Mouse (Mus musculus) hematopoietic stem cell, adult 5-6 weeks (primary cell): ENCODE measurements around the gene Cds1. TPM values are rescaled to one million over a fixed set of nuclear protein-coding genes. Genes with fewer than 3 reads are reported as not detected.

Experiments used
- ATAC-seq, 2 experiments: fragments of 125-278 bp in 1 of 2; replicated peaks in 1 of 2; 2 replicates each; pipeline ENCODE4 v1.8.0; 2016 to 2017; ENCODE audit warnings: inconsistent platforms in 2 of 2, mild to moderate bottlenecking in 2 of 2, moderate number of reproducible peaks in 2 of 2, low read depth in 1 of 2, moderate TSS enrichment in 1 of 2; ENCODE audit not compliant: low FRiP score in 2 of 2, poor library complexity in 2 of 2, severe bottlenecking in 2 of 2, insufficient read depth in 1 of 2, low TSS enrichment in 1 of 2
- total RNA-seq: library from RNA; stranded (forward); fragments of 172-1452, 232-1000 nt; gene quantifications from 2 replicates; pipeline ENCODE4 v1.2.3, GENCODE M21; 2017

The Cds1 gene
- total RNA-seq, 1 experiment from 2014 or later: 16.2 TPM

DNA sequence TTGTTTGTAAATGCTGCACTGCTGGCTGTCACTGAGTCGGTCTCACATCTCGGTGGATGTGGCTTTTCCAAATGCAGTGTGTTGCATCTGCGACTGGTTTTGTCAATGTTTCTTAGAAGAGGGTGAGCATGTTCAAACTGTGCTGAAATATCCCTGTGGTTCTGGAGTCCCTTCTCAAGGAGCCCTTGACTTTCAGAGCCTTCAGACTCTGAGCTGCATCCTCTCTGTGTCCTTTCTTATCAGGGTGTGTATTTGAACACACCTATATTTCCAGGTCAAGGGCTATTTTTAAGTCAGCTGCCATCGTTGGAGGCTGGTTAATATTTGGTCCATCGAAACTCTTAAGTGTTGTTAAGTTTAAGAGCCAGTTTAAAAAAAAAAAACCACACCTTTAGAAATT, 2.2 kb downstream of the Cds1 start:
- ATAC-seq: no peak

DNA sequence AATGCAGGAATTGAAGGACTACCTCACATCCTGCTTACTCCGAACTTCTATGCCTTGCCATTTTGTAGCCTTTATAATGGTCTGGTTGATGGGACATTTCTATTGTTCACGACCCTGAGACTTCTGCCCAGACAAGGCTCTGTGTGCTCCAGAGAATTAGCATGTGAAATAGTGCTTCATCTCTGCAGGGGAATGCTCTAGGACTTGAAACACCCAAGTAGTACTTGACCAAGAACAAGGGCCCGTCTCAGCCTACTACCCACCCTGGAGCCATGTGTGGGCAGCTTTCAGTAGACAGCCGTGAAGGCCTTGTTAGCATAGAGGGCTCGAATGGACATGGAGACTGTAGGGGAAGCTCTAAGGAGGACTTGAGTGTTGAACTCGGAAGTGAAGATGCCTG, 2.6 kb downstream of the Cds1 start:
- no peak for ATAC-seq

DNA sequence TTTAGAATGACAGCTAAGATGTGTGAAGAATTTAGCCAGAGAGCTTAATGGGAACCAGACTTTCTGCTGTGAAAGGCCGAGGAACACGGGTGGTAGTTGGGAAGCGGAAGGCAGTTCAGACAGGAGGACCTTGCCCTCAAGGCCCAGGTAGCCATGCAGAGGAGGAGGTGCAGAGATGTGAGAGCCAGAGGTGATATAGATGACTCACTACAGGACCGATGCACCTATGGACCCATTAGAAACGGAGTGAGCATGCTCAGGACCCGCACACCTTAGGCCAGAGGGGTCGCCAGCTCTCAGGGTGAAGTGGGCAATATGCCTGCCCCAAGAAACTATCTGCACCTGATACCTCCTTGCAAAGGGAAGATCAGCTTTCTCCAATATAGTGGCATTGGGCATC, 3.6 kb downstream of the Cds1 start:
- ATAC-seq: no peak

DNA sequence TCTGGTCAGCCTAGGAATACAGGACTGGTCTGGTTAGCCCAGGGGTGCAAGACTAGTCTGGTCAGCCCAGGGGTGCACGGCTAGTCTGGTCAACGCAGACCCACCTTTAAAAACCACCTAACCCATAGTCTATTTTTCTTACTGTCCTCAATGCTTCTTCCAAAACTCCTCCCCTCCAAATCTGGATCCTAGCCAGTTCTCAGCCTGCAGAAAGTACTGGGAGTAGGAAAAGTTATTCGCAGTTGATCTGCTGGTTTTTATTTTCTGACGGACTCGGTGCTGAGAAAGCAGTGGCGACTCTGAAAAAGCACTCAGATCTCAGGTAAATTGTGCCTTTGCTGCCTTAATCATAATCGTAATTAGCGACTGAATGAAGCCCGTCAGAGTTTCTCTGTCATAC, 7.7 kb downstream of the Cds1 start:
- no peak for ATAC-seq

DNA sequence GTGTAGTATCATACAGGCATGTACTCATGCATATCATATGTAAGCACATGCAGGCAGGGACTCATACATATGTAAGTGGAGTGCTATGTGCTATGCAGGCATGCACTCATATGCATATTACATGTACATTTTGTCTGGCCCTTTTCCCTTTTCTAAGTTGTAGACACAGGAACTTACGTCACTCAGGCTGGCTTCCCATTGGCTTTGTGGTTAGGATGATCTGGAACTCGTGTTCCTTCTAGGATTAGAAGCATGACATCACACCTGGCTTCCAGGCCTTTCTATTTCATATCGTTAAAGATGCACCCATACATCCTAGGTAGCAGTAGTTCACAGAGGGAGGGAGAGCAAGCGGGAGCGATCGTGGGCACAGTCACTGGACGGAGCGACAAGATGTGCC, 10.3 kb downstream of the Cds1 start:
- ATAC-seq: no peak

DNA sequence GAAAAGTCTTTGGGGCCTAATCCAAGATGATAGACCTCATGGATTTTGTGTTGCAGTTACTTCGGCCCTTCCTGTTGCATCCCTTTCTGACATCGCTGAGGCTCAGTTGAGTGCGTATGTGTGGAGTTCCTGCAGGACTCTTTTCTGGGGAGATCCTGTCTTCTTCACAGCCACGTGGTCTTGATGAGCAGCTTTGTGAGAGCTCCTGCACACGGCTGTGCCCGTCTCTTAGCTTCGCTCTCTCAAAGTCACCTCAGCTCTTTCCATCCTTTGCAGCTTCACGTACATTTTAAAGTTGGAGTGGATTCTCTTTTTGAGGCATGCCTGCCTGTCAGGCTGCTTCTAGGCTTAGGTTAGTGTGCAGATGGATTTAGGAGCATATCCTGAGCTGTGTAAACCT, 11.6 kb downstream of the Cds1 start:
- ATAC-seq: no peak

DNA sequence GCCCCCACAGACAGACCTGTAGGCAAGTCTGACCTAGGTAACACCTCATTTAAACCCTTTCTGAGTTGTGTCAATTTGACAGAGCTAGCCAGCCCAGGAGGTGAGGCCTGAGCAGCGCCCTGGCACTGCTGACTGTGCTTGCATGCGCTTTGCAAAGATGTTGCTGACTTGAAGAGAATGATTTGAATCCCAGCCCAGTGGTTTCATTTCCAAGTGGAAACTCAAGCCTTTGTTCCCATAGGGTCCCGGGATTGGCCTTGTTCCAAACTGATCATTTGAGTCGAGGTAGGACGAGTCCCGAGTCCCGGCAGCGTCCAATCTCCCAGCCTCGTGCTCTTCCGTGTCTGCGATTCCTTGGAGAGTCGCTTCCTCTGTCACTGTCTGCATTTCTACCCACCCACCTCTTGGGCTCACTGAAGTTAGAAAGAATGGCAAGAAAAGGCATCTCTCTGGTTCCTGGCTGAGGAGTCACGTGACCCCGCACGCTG, 14.5 kb downstream of the Cds1 start:
- no peak for ATAC-seq

DNA sequence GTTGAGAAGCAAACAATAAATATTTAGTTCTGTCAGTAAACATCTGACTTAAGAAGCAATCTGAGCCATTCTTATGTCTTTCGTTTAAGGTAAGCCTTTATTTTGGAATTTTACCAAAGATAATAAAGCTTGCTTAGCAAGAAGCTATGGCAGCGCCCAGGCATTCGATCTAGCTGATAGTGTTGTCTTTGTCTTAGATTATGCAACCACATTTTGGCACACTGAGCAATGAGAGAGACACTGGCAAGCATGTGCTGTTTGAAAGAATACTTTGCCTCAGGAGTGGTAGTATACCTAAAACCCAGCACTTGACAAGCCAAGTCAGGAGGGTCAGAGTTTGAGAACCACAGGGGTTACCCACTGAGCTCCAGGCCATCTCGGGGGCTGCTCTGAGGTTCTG, 16.0 kb downstream of the Cds1 start:
- ATAC-seq: no peak

DNA sequence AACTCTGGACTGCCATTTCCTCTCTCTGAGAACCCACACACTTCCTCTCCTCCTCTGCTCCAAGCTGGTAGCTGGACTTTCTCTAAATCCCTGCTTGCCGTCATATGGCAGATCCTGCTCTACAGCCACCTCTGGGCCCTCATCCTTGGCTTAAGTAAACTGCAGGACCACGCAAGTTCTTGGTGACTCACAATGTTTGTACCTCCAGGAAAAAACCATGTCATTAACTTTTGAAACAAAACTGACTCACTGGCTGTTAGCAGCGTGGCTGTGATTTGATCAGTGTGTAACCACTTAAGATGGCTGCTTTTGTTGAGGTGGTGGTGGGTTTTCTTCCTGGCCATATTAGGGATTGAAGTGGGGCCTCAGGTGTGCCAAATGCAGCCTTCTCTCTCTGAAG, 19.4 kb downstream of the Cds1 start:
- no peak for ATAC-seq

DNA sequence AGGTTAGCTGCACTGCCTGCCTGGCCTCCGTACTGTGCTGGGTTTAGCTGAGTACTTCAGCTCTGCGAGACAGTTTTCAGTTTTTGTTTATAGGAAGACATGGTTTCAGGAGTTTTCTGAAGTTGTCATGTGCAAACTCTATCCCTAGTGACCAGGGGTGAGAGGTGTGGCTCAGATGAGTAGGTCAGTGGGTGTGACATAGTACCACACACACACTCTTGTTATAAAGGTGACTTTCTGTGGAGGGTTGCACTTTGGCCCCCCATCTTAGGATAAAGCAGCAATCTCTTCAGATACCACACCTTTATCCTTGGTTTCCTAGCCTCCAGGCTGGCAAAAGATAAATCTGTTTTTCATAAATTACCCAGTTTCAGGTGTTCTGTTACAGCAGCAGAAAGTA, 19.9 kb downstream of the Cds1 start:
- ATAC-seq: no peak

DNA sequence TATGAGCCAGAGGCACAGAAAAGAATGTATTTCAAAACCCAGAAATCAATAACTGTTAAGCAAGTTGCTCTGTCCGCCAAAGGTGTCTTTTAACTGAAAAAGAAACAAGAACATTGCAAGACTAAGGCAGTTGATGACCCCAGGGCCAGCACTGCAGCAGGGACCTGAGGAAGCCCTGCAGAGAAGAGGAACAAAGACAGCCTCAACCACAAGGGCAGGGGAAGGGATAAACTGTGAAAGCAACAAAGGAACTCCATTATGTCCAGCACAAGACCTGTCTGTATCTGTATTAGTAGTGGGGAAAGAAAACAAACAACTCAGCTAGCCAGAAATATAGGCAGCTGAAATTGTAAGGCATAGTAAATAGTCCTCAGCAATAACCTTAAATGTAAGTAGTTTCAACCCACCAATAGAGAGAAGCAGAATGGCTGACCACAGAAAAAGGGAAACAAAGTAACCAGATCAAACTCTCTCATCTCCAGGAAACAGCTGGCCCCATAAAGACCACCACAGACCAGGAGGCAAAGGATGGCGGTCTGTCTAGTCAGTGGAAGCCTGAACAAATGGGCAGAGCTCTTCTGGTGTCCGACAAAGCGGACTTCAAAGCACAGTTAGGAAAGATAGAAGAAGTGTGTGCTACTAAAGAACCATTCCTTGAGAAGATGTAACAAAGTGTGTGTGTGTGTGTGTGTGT, 21.1 kb downstream of the Cds1 start:
- ATAC-seq: peak; percentile 88

DNA sequence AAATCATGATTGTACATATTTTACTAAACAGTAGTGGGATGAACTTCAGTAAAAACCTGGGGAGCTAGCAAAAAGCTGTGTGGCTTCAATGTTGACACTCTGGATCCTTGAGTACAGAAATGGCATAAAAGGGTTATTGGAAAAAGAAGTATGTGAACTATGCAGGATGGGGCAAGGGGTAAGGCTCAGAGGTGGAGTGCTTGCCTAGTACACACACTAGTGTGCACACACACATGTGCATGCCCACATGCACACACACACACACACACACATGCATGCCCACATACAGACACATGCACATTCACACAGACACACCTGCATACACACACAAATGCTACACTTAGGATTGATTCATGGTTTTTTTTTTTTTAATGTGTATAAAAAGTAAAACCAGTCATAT, 24.8 kb downstream of the Cds1 start:
- no peak for ATAC-seq

DNA sequence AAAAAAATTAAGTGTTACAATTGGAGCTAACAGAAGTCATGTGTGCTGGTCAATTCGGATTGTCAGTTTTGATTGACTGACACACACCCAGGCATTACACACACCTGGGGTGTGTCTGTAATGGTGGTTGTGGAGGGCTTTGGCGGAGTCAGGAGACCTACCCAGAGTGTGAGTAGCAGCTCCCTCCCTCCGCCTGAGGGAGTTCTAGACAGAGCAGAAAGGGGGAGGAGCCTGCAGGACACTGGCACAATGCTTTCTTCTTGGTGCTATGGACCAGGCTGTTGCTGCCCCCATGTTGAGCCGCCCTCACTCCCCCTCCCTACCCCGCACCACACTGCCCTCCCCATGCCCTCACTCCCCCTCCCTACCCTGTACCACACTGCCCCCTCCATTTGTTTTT, 25.6 kb downstream of the Cds1 start:
- ATAC-seq: no peak

DNA sequence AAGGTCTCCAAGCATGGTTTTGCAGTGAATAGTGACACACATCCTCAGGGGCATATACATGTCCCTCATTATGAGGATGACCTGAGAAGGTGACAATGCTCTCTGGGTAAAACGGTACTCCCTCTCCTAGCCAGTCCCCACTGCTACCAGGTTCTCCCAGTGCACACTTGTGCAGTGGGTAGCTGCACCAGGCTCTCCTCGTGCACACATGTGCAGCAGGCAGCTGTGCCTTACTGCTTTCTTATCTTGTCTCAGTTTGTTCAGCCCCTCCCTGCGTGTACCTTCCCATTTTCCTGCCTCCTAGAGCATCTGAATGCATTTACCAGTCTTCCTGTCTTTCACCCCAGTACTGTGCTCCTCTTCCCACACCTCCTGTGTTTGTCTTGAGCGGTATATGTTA, 27.7 kb downstream of the Cds1 start:
- ATAC-seq: no peak; a peak in 1 of 4 replicates

DNA sequence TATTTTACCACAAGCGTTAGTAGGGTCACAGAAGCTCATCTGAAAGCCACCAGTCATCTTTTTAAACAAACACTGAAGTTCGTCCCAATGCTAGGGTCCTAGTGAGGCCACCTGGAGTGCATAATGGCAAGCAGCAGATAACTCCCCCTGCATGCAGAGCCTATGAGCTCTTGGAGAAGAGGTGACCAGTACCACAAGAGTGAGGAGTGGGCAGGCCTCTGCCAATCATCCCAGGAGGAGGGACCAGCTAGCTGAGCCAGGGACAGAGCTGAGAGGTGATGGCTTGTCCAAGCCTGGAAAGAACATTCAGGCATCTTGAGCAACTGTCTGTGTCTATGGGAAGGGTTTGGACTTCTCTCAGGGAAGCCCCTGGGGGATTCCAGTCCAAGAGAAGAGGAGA, 37.0 kb downstream of the Cds1 start:
- ATAC-seq: no peak

DNA sequence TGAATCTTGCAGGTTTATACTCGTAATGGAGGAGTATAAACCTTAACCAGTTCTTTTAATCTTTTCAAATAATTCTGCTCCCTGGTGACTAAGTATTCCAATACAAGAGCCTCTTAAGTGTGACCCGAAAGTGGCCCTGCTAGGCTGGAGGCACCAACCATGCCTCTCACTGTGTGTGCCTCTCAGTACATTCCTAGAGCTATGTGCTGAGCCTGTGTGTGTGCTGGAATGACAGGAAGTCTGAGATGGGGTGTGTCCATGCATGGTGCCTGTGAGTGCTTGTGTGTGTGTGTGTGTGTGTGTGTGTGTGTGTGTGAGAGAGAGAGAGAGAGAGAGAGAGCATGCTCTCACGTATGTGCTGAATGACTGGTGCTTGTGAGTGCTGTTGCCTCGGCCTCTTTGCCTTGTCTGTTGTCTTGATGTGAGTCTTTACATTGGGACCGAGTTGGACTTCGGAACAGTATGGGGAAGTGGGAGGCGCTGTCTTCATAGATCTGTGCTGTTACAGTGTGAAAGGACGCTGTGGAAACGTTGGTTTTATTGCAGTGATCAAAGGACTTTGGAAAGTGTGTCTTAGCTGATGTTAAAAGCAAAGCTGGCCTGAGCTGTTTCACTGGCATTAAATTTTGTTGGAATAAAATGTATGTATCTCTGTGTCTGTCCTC, 37.6 kb downstream of the Cds1 start:
- no peak for ATAC-seq

DNA sequence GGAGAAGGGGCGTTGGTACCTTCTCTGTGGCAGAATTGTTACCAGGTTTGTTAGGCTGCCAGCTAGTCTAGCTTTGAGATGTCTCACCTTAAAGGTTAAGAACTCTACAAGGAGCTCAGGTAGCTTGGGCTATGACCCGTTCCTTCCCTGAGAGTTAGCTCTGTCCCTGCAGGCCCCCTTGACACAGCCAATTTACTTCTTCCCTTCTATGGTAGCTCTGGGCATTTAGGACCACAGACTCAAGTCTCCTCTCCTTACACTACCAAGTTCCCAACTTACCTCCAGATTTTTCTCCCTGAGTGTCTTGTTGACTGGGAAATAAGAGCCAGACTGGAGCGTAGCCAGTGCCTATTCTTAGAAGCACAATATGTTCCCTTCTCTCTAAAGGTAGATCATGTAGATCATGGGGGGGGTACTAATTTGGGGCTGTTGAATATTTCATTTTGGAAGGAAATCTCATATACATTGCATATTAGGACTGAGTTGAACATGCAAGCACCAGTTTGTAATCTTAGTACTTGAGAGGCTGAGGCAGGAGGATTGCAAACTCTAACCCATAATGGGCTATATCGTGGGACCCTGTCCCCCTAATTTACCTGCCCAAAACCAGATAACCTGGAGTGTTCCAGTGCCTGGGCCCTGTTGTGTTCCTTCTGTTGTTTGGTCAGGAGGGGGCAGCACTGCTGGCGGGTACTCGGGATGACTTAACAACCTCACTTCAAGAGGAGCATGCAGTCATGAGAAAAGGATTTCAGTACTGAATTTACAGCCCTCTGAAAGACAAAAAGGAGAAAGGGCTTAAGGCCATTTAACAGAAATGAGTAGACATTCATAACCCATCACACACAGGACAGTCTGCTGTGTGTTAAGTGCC, 46.6 kb downstream of the Cds1 start:
- peak in 1 of 2 experiments; percentile 59; a peak in 1 of 4 replicates for ATAC-seq

DNA sequence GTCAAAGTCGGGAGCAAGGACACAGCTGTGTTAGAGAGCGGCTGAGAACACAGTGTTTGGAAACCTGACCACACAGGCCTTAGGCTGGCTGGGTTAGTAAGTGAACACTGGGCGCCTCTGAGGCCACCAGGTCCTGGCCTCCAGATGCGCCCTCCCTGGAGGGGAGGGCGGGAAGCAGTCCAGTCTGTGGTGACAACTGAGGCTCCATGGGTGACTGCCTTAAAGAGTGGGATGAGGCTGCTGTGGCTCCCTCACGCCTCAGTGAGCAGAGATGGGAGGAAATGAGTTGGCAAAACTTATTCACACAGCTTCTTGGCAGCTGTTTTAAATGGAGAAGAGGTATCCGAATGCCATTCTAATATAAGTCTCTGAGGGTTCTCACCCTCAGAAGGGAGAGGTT, 51.9 kb downstream of the Cds1 start:
- peak; percentile 83 to 91 for ATAC-seq
